Mouse (Mus musculus) T-helper 1 cell (primary cell): ENCODE data around the gene Vil1.

Experiments
- in situ Hi-C: fragments of 300-600 bp; cut with MboI, MseI; formaldehyde crosslinking; loops from one replicate; pipeline ENCODE4 v1.15.1; 2025; ENCODE audit warnings: high pct_unique_total_duplicates

The Vil1 gene

DNA sequence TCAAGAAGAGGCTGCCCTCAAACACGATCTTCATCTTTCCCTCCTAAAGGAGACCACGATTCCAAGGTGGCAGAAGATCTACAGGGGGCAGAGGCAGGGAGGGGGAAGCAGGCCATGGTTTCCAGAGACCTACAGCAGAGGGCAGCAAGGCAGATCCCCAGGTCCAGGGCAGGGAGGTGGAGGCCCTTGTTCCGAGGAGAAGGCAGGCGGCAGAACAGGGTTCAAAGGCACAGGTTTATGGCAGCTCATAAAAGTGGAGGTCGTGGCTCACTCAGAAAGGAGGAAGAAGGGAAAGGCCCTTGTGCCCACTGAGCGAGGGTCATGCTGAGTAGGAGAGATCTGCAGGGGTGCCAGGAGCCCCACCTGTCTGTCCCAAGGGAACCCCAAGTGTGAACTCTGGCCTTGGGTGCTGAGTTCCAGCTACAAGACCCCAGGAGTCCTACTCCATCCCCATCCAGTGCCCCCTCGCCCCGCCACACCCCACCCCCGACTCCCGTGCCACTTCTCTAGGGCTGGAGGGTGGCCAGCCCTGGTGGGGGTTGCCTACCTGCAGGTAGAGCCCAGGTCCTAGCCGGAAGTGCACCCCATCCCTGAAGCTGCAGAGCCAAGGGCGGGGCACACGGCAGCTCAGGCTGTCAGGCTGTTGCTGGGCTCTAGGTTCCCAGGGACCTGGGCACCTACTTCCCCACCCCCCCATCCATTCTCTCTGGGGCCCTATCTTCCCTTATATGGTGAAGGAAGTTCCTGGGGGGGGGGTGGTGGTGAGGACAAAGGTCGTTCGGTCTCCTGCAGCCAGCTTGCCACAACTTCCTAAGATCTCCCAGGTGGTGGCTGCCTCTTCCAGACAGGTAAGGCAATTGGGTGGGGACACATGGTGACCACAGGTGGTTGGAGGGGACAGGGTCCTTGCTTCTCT is at the start of gene Vil1:
TSS of gene Vil1 (plus strand) at position 788 of the 916 bp plus-strand sequence.
- in situ Hi-C loops = no loop called here

- in situ Hi-C loops = no loop called here
These were observed 49.1 kb upstream of the Vil1 start for GRCm38 (mm10) chr1:74359952-74360517.

GRCm38 (mm10) chr1:74361812-74362211 is 47.4 kb upstream of the Vil1 start, which contains the start of gene Catip:
TSS of gene Catip (plus strand) at chr1:74362108.
- in situ Hi-C loops = no loop called here

DNA sequence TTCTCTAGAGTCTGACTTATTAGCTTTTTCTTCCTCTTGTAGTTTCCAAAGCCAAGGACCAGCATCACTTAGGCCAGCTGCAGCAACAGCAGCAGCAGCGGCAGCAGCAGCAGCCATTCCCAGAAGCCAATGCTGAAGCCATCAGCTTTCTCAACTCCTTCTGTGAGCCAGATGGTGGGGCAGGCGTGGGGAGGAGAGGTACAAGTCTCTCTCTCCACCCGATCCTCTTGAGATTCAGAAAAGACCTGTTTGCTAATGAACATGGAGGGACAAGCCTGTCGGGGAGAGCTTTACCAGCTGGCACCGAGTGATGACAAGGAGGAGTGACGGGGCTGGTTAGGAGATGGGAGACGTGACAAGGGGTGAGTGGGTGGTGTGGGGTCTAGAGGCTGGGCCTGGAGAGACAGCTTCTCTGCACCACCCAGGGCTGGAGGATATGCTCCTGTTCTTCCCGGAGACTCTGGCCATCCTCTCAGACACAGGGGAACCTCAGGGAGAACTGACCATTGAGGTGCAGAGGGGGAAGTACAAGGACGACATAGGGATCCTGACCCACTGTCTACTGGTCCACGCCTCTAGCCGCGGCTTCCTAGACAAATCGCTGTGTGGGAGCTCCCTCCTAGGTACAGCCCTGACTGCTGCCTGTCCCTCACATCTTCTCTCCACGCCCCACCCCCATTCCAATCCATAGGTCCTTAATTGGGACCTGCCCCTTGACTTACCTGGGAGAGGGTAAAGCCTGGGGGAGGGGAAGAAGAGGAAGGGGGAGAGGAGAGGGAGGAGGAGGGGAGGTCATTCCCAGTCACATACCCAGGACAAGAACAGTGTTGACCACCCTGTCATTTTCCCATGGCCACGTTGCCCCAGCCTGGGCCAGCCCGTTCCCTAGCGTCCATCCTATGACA is 46.6 kb upstream of the Vil1 start:
- in situ Hi-C loops = no loop called here

- in situ Hi-C loops = no loop called here
These were observed 45.7 kb upstream of the Vil1 start for GRCm38 (mm10) chr1:74363437-74363836.

DNA sequence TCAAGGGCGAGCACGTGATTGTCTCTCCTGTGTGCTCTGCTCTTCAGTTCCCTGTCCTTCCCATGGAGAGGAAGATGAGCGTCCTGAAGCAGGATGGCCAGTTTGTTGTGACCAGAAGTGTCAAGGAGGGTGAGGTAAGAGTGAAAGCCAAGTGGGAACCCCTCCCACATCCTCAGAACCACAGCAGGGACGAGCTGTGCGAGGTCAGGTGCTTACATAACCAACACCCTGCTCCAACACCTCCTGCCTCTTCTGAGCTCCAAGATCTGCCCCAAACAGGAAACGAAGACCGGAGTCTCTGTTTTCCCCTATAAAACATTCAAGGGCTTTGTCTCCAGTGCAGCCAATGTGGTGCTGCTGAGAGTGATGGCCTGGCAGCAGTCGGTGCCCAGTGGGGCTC is 44.9 kb upstream of the Vil1 start:
- in situ Hi-C loops = no loop called here

GRCm38 (mm10) chr1:74367886-74368645 is 41.1 kb upstream of the Vil1 start:
- in situ Hi-C loops = no loop called here

GRCm38 (mm10) chr1:74370040-74370439 is 39.1 kb upstream of the Vil1 start:
- in situ Hi-C loops = no loop called here

DNA sequence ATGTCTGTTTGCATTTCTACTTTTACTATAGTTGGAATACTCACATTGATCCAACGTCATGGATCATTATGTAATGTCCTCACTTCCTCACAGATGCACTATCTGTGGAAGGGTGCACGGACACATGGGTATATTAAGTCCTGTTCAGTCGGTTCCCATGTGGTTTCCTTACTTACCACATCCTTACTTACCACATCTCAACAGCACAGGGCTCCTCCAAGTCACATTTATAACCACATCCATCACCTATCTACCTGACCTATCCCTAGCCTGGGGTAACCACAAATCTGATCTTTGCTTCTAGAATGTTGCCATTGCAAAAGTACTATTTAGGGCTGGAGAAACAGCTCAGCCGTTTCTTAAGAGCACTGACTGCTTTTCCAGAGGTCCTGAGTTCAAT is 35.8 kb upstream of the Vil1 start:
- in situ Hi-C loops = no loop called here

DNA sequence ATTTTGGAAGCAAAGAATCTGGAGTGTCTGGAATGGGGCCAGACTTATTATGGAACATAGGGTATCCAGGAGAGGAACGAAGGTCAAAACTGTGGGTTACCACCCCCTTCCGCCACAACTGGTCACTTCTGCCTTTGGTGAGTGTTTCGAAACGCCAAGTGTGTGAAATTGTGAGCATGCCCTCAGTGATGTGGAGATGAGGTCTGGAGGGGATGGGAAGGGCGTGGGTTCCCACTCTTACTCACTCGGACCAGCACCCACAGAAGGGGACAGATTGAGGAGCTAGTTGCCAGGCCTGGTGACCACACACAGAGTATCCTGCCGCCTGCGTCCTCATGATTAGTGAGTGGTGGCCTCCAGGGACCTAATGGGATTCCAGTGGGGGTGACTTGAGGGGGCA is 34.2 kb upstream of the Vil1 start, which contains the start of gene Slc11a1:
TSS of gene Slc11a1 (plus strand) at position 216 of the 400 bp plus-strand sequence.
- in situ Hi-C loops = no loop called here

GRCm38 (mm10) chr1:74375561-74375960 is 33.6 kb upstream of the Vil1 start:
- in situ Hi-C loops = no loop called here

DNA sequence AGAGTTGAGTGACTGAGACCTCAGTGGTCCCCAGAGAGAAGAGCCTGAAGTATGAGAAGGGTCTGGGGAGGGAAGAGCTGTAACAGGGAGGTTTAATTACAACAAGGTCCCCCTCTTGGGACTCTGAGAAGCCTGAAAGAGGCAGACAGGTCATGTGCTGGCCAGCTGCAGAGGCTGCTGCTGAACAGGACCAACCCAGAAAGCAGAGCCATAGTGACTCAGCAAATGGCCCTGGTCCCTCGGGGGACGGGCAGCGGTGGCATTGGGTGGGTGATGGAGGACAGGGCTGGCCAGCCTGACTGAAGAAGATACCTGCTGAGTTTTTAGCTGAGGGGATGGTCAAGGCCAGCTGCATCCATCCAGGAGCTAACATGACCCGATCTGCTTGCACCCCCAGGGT is 32.8 kb upstream of the Vil1 start:
- in situ Hi-C loops = no loop called here

GRCm38 (mm10) chr1:74379058-74379504 is 30.1 kb upstream of the Vil1 start:
- in situ Hi-C loops = no loop called here

DNA sequence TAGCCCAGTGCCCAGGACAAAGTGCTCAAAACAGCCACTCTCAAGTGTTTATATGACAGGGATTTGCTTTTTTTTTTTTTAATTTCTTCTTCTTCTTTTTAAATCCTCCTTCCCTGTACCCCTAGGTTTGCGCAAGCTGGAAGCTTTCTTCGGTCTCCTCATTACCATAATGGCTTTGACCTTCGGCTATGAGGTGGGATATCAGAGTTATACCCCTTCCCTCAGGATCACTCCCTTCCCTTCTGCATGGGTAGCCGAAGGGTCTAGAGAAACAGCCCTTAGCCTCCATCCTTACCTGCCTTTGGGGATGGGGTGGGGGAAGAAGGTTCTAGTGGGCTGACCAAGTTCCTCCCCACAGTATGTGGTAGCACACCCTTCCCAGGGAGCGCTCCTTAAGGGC is 28.7 kb upstream of the Vil1 start:
- in situ Hi-C loops = loop anchor here (5.0 kb wide), 1 partner anchor 83 kb away; no protein-coding TSS in a partner anchor

GRCm38 (mm10) chr1:74381588-74382021 is 27.6 kb upstream of the Vil1 start:
- in situ Hi-C loops = loop anchor here (5.0 kb wide), 1 partner anchor 84 kb away; no protein-coding TSS in a partner anchor

- in situ Hi-C loops = loop anchor here (5.0 kb wide), 1 partner anchor 86 kb away; no protein-coding TSS in a partner anchor
These were observed 25.8 kb upstream of the Vil1 start for GRCm38 (mm10) chr1:74383385-74383784.

DNA sequence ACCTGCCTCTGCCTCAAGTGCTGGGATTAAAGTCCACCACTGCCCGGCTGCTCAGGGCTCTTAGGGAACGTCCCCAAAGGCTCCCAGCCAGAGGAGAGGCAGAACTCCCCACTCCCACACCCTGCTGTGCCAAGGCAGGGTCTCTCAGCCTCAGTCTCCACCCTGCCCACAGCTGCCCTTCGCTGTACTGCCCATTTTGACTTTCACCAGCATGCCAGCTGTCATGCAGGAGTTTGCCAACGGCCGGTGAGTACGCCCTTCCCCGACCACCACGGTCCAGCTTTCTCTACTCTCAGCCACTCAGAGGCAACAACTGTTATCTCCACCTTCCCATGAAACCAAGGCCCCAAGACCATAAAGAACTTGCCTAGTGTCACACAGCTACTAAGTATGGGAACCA is 24.7 kb upstream of the Vil1 start:
- in situ Hi-C loops = loop anchor here (5.0 kb wide), 1 partner anchor 87 kb away; no protein-coding TSS in a partner anchor

- in situ Hi-C loops = no loop called here
These were observed 24.1 kb upstream of the Vil1 start for GRCm38 (mm10) chr1:74385064-74385463.

DNA sequence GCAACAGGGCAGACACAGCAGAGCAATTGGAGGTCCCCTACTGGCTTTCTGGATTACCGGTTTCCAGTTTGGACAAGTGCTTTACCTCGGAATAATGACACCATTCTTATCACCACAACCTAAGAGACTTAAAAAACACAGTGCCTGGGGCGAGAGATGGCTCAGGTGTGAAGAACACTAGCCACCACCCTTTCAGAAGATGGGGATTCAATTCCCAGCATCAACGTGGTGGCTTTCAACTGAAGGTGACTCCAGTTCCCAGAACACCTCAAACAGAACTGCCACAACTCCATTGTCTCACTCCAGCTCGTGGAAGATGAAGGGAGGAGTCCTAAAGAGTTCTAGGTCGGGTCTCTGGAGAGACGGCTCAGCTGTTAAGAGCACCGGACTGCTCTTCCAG is 23.6 kb upstream of the Vil1 start:
- in situ Hi-C loops = no loop called here

DNA sequence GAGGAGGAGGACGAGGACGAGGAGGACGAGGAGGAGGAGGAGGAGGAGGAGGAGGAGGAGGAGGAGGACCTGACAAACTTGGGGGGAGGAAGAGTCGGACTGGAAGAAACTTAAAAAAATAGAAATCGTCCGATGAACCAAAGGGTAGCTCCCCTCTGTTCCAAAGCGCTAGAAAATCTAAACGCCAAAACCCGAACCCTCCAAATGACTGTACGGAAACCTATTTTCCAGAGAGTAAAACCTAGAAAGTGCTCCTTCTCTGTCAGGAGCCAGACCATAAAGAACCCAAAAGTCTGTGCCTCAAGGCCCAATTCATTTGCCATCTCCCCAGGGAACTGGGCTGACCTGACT is 22.8 kb upstream of the Vil1 start:
- in situ Hi-C loops = no loop called here
